In genomic region chr10:120208575-120209538, GRCm38 (mm10) we compare ENCODE assay signal across 8 mouse cellular contexts. TPM values are rescaled to one million over a fixed set of nuclear protein-coding genes. Genes with fewer than 3 reads are reported as not detected.
DNase-seq lines count a peak whose midpoint lies in the region; ATAC-seq and TF ChIP-seq lines count a peak whose summit lies in the region.

No protein-coding gene starts in this region.

- H3K27ac ChIP-seq in CH12.LX (ENCODE audit: insufficient read depth, low read depth), result peak overlapping the region; percentile 20
- H3K27ac ChIP-seq in forebrain, embryonic 13.5 days, result no peak overlapping the region
- peak overlapping the region; percentile 55 for H3K27ac ChIP-seq in liver, embryonic 15.5 days (replicated peaks)
- no peak overlapping the region for H3K27ac ChIP-seq in neural tube, embryonic 12.5 days
- H3K27ac ChIP-seq in stomach, postnatal 0 days (replicated peaks), result peak overlapping the region; percentile 74

- no peak for TF ChIP-seq RAD21 in CH12.LX (IDR thresholded peaks at IDR 0.05; ENCODE audit: low read depth, low read length)

- peaks cover 3 to 26% of the 10 kb centered on the region in 2 experiments for H3K36me3 ChIP-seq in CH12.LX (replicated peaks in 1 of 2; ENCODE audit: control insufficient read depth in 1 of 2, insufficient read depth in 1 of 2, low read length in 1 of 2)
- H3K36me3 ChIP-seq in forebrain, embryonic 13.5 days (ENCODE audit: poor library complexity, severe bottlenecking), result peaks cover 10% of the 10 kb centered on the region; the same call in 1 of the 2 replicates
- H3K36me3 ChIP-seq in liver, embryonic 15.5 days (replicated peaks), result no peaks in the 10 kb centered on the region
- peaks cover 3% of the 10 kb centered on the region; the same call in 1 of the 2 replicates for H3K36me3 ChIP-seq in neural tube, embryonic 12.5 days
- H3K36me3 ChIP-seq in stomach, postnatal 0 days (ENCODE audit: control insufficient read depth, insufficient read depth, low read length), result no peaks in the 10 kb centered on the region

- H3K9ac ChIP-seq in CH12.LX (ENCODE audit: insufficient read depth, low read depth), result peak overlapping the region; percentile 97
- H3K9ac ChIP-seq in forebrain, embryonic 13.5 days, result peak overlapping the region; percentile 86
- H3K9ac ChIP-seq in liver, embryonic 15.5 days, result peak overlapping the region; percentile 73
- H3K9ac ChIP-seq in neural tube, embryonic 12.5 days, result peak overlapping the region; percentile 81
- H3K9ac ChIP-seq in stomach, postnatal 0 days (ENCODE audit: low read length), result peak overlapping the region; percentile 79

- TF ChIP-seq EP300 in CH12.LX (IDR thresholded peaks at IDR 0.05; ENCODE audit: low read length), result no peak
- no peak for TF ChIP-seq EP300 in stomach, postnatal 0 days (optimal IDR thresholded peaks at IDR 0.05)

- peaks cover 35% of the 10 kb centered on the region for H3K79me2 ChIP-seq in CH12.LX (replicated peaks; ENCODE audit: control insufficient read depth, extremely low read depth, insufficient read depth, poor library complexity, severe bottlenecking)

- H3K4me1 ChIP-seq in CH12.LX (ENCODE audit: control insufficient read depth in 1 of 2, insufficient read depth in 2 of 2), result peaks cover 2 to 5% of the 10 kb centered on the region in 2 experiments; a peak in 1 of 4 replicates
- H3K4me1 ChIP-seq in forebrain, embryonic 13.5 days, result peaks cover 10% of the 10 kb centered on the region
- peaks cover 11% of the 10 kb centered on the region for H3K4me1 ChIP-seq in liver, embryonic 15.5 days (replicated peaks)
- H3K4me1 ChIP-seq in neural tube, embryonic 12.5 days, result 0 out of 2 replicates have a peak, but pooled peaks cover 3% of the 10 kb centered on the region
- no peaks in the 10 kb centered on the region for H3K4me1 ChIP-seq in stomach, postnatal 0 days (replicated peaks; ENCODE audit: control insufficient read depth, insufficient read depth)

- 4% methylated on average over 53 of the region's 53 CpGs for WGBS in forebrain, embryonic 13.5 days
- 1% methylated on average over 53 of the region's 53 CpGs for WGBS in liver, embryonic 15.5 days (ENCODE audit: insufficient replicate concordance)
- 6% methylated on average over 53 of the region's 53 CpGs for WGBS in neural tube, embryonic 12.5 days
- WGBS in stomach, postnatal 0 days, result 3% methylated on average over 53 of the region's 53 CpGs

- peak; percentile 75 for DNase-seq in CH12.LX (ENCODE audit: extremely low read depth)
- DNase-seq in heart, postnatal 10 days, result peak; percentile 92 to 94
- DNase-seq in kidney, postnatal 4 days, result peak; percentile 93 to 95
- peak; percentile 91 for DNase-seq in stomach, postnatal 0 days (ENCODE audit: low spot score)

- peak; percentile 96 for ATAC-seq in cerebellum, adult (ENCODE audit: insufficient number of reproducible peaks, low FRiP score, low TSS enrichment)
- ATAC-seq in forebrain, embryonic 13.5 days, result peak; percentile 92
- peak; percentile 80 for ATAC-seq in liver, embryonic 15.5 days (ENCODE audit: insufficient read depth)
- peak; percentile 92 for ATAC-seq in neural tube, embryonic 12.5 days (ENCODE audit: low FRiP score, low read depth)
- peak; percentile 93 for ATAC-seq in stomach, postnatal 0 days (ENCODE audit: low FRiP score, low TSS enrichment)

- peaks cover 4% of the 10 kb centered on the region for H3K9me3 ChIP-seq in CH12.LX (replicated peaks; ENCODE audit: low read length)
- H3K9me3 ChIP-seq in forebrain, embryonic 13.5 days (replicated peaks), result peaks cover 5% of the 10 kb centered on the region
- H3K9me3 ChIP-seq in liver, embryonic 15.5 days (replicated peaks), result no peaks in the 10 kb centered on the region
- H3K9me3 ChIP-seq in neural tube, embryonic 12.5 days, result peaks cover 10% of the 10 kb centered on the region; the same call in 1 of the 2 replicates
- H3K9me3 ChIP-seq in stomach, postnatal 0 days (ENCODE audit: control insufficient read depth, low read length), result no peaks in the 10 kb centered on the region

- TF ChIP-seq CTCF in CH12.LX (conservative IDR thresholded peaks at IDR 0.05 in 1 of 2, IDR thresholded peaks at IDR 0.05 in 1 of 2; ENCODE audit: low read depth in 2 of 2, low read length in 2 of 2), result no peak
- peak; percentile 62 for TF ChIP-seq CTCF in stomach, postnatal 0 days (IDR thresholded peaks at IDR 0.05; ENCODE audit: low read depth)

- TF ChIP-seq POLR2A in CH12.LX (IDR thresholded peaks at IDR 0.05; ENCODE audit: low read depth, low read length), result peak; percentile 71

- intact Hi-C loops in heart, postnatal 10 days (cut with DNase I), result no loop called here

- H3K4me3 ChIP-seq in CH12.LX (replicated peaks in 1 of 3; ENCODE audit: low read depth in 2 of 3, low read length in 2 of 3, poor library complexity in 1 of 3), result peak overlapping the region; percentile 97 to 100 (median 98)
- peak overlapping the region; percentile 98 for H3K4me3 ChIP-seq in forebrain, embryonic 13.5 days
- peak overlapping the region; percentile 92 for H3K4me3 ChIP-seq in liver, embryonic 15.5 days (replicated peaks)
- H3K4me3 ChIP-seq in neural tube, embryonic 12.5 days, result peak overlapping the region; percentile 82
- peak overlapping the region; percentile 97 for H3K4me3 ChIP-seq in stomach, postnatal 0 days (ENCODE audit: low read depth, low read length)

- peaks cover 4% of the 10 kb centered on the region for H3K27me3 ChIP-seq in CH12.LX (replicated peaks)
- no peaks in the 10 kb centered on the region for H3K27me3 ChIP-seq in forebrain, embryonic 13.5 days
- no peaks in the 10 kb centered on the region; the same call in 1 of the 2 replicates for H3K27me3 ChIP-seq in liver, embryonic 15.5 days
- H3K27me3 ChIP-seq in neural tube, embryonic 12.5 days (replicated peaks), result no peaks in the 10 kb centered on the region
- H3K27me3 ChIP-seq in stomach, postnatal 0 days (ENCODE audit: control insufficient read depth, insufficient read depth, low read length), result no peaks in the 10 kb centered on the region

- in situ Hi-C loops in CH12.LX (cut with MboI; ENCODE audit: low pct_ligation_motif_present, low pct_unique_long_range_greater_than_20kb, low sequenced_read_pairs), result no loop called here

- H3K4me2 ChIP-seq in CH12.LX (ENCODE audit: insufficient read depth, low read depth, poor library complexity, severe bottlenecking), result peak overlapping the region; percentile 30; the same call in 1 of the 2 replicates
- H3K4me2 ChIP-seq in forebrain, embryonic 13.5 days, result peak overlapping the region; percentile 77
- H3K4me2 ChIP-seq in liver, embryonic 15.5 days, result peak overlapping the region; percentile 69
- peak overlapping the region; percentile 82 for H3K4me2 ChIP-seq in neural tube, embryonic 12.5 days (replicated peaks)
- H3K4me2 ChIP-seq in stomach, postnatal 0 days (replicated peaks; ENCODE audit: low read depth), result peak overlapping the region; percentile 69

- dilution Hi-C loops in CH12.LX (cut with MboI; ENCODE audit: extremely low pct_ligation_motif_present, extremely low pct_unique_long_range_greater_than_20kb, low sequenced_read_pairs), result no loop called here

TF ChIP-seq in CH12.LX, 34 proteins besides CTCF, POLR2A, EP300 and RAD21 (continues in another document):
- TF ChIP-seq TBP (conservative IDR thresholded peaks at IDR 0.05; ENCODE audit: low read depth, low read length), result peak; percentile 79
- no peak for TF ChIP-seq PAX5 (IDR thresholded peaks at IDR 0.05; ENCODE audit: low read length)
- peak; percentile 61 for TF ChIP-seq NELFE (IDR thresholded peaks at IDR 0.05; ENCODE audit: low read depth, low read length)
- TF ChIP-seq MEF2A (IDR thresholded peaks at IDR 0.05; ENCODE audit: borderline replicate concordance, low read depth, low read length), result peak; percentile 58; the same call in 1 of the 2 replicates
- TF ChIP-seq JUND (conservative IDR thresholded peaks at IDR 0.05; ENCODE audit: low read depth, low read length), result no peak
- peak; percentile 85 for TF ChIP-seq IRF4 (IDR thresholded peaks at IDR 0.05; ENCODE audit: low read depth, low read length)
- no peak for TF ChIP-seq SMC3 (IDR thresholded peaks at IDR 0.05; ENCODE audit: low read depth, low read length)
- peak; percentile 91 for TF ChIP-seq HCFC1 (IDR thresholded peaks at IDR 0.05; ENCODE audit: low read depth, low read length)
- no peak for TF ChIP-seq ZMIZ1 (IDR thresholded peaks at IDR 0.05; ENCODE audit: low read depth, low read length)
- no peak for TF ChIP-seq CHD2 (IDR thresholded peaks at IDR 0.05; ENCODE audit: low read length)
- TF ChIP-seq ZKSCAN1 (IDR thresholded peaks at IDR 0.05; ENCODE audit: borderline replicate concordance, low read depth, low read length), result no peak

RNA-seq across cellular contexts. Expression of gene Irak3, which starts 6.9 kb away (rescaled TPM):
- total RNA-seq in CH12.LX (2012; rRNA removed) (2.1 and 3.1 TPM in 2 replicates), CH12.LX (2014; rRNA removed) (0.50 TPM in 2 replicates)
- polyA plus RNA-seq in CH12.LX (2012; ENCODE audit: insufficient read length, low read depth), result 0.65 and 1.1 TPM in 2 replicates
- 0.11 and 0.13 TPM in 2 replicates for polyA plus RNA-seq in forebrain, embryonic 13.5 days (2015; fragmentation: Nextera tagmentation; extraction: Ambion mirVana)
- 1 to 10 TPM; 3.4 to 4.2 TPM for total RNA-seq in heart, postnatal 10 days (2021)
- 1.3 and 1.8 TPM in 2 replicates for polyA plus RNA-seq in liver, embryonic 15.5 days (2015; fragmentation: Nextera tagmentation; extraction: Ambion mirVana)
- polyA plus RNA-seq in neural tube, embryonic 12.5 days (2016; fragmentation: Nextera tagmentation; extraction: Ambion mirVana), result 0.69 and 0.79 TPM in 2 replicates
- polyA plus RNA-seq in stomach, postnatal 0 days (2015; fragmentation: Nextera tagmentation; extraction: Ambion mirVana), result 0.74 and 0.75 TPM in 2 replicates

RNA-seq across cellular contexts. Expression of gene Tmbim4, which starts 7.5 kb away (rescaled TPM):
- total RNA-seq in CH12.LX (2012; rRNA removed) (83.6 and 97.8 TPM in 2 replicates), CH12.LX (2014; rRNA removed) (112 and 121 TPM in 2 replicates)
- polyA plus RNA-seq in CH12.LX (2012; ENCODE audit: insufficient read length, low read depth), result 104 and 113 TPM in 2 replicates
- 78.4 and 87.2 TPM in 2 replicates for polyA plus RNA-seq in forebrain, embryonic 13.5 days (2015; fragmentation: Nextera tagmentation; extraction: Ambion mirVana)
- 100 to 1,000 TPM in 1 of 2 experiments, 10 to 100 TPM in 1; 97.7 to 106 TPM for total RNA-seq in heart, postnatal 10 days (2021)
- 75.4 and 78.6 TPM in 2 replicates for polyA plus RNA-seq in liver, embryonic 15.5 days (2015; fragmentation: Nextera tagmentation; extraction: Ambion mirVana)
- 81.7 and 89.6 TPM in 2 replicates for polyA plus RNA-seq in neural tube, embryonic 12.5 days (2016; fragmentation: Nextera tagmentation; extraction: Ambion mirVana)
- 178 and 181 TPM in 2 replicates for polyA plus RNA-seq in stomach, postnatal 0 days (2015; fragmentation: Nextera tagmentation; extraction: Ambion mirVana)

RNA-seq across cellular contexts. Expression of gene Llph, which starts 18.0 kb away (rescaled TPM):
- total RNA-seq in CH12.LX (2012; rRNA removed) (75.9 and 82.0 TPM in 2 replicates), CH12.LX (2014; rRNA removed) (103 and 118 TPM in 2 replicates)
- polyA plus RNA-seq in CH12.LX (2012; ENCODE audit: insufficient read length, low read depth), result 237 and 276 TPM in 2 replicates
- 50.9 and 58.7 TPM in 2 replicates for polyA plus RNA-seq in forebrain, embryonic 13.5 days (2015; fragmentation: Nextera tagmentation; extraction: Ambion mirVana)
- total RNA-seq in heart, postnatal 10 days (2021), result 1 to 10 TPM; 7.8 to 8.3 TPM
- 20.4 and 23.3 TPM in 2 replicates for polyA plus RNA-seq in liver, embryonic 15.5 days (2015; fragmentation: Nextera tagmentation; extraction: Ambion mirVana)
- 51.3 and 51.9 TPM in 2 replicates for polyA plus RNA-seq in neural tube, embryonic 12.5 days (2016; fragmentation: Nextera tagmentation; extraction: Ambion mirVana)
- 46.6 and 47.5 TPM in 2 replicates for polyA plus RNA-seq in stomach, postnatal 0 days (2015; fragmentation: Nextera tagmentation; extraction: Ambion mirVana)

Comparison
In these comparisons a context has a peak if more than half of its experiments do, and no peak if none do; other contexts are left out.
1. H3K27ac ChIP-seq: peak in CH12.LX (single experiment), liver, embryonic 15.5 days (single experiment) and stomach, postnatal 0 days (single experiment); none in forebrain, embryonic 13.5 days (single experiment) and neural tube, embryonic 12.5 days (single experiment).
2. H3K4me2 ChIP-seq: peak in every context shown above with its lines; median percentile 82 in neural tube, embryonic 12.5 days; 77 in forebrain, embryonic 13.5 days; 69 in liver, embryonic 15.5 days; 69 in stomach, postnatal 0 days; 30 in CH12.LX.
3. Peak in every context shown above with its lines, with median percentiles within 50 percentile points of each other: DNase-seq, H3K4me3 ChIP-seq, H3K9ac ChIP-seq and ATAC-seq.